Mouse (Mus musculus): ENCODE results near the gene Gm20816.
"Not testable (repeated sequence)": the region's sequence is repeated elsewhere in the genome, so short reads cannot be mapped to it uniquely, and the experiment has no call there.

Gm20816 gene

DNA sequence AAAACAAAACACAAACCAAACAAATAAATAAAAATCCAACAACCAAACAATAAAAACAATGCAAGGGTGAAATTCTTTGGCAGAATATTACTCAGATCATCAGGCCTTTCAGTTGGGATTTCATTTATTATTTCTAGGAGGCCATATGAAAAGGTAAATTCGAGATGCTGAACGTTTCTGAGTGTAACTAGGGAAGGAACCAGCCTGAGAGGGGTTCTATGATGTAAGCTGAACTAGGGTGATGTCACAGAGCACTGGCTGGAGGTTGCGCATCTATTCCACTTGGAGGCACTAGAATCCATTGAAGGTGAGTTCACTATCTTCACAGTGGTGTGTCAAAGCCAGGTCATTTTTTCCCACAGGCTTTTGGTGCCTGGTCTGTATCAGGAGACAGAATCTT is at the start of gene Gm20816:
Gene Gm20816, plus strand, starts transcription at position 301 of the 400 bp plus-strand sequence.
- not testable (repeated sequence) for DNase-seq (ENCODE audit: low read depth, low spot score)
